Mouse (Mus musculus) intestine, embryonic 14.5 days (tissue): ENCODE results near the gene Rab11fip4. TPM values are rescaled to one million over a fixed set of nuclear protein-coding genes. Genes with fewer than 3 reads are reported as not detected.

Experiments
- ATAC-seq: fragments of 200-750 bp; cut with Nextera tagmentation; replicated peaks from 2 replicates; pipeline ENCODE4 v1.8.0; 2017; ENCODE audit warnings: low read depth, moderate number of reproducible peaks, moderate TSS enrichment, moderate library complexity; ENCODE audit not compliant: low FRiP score, low TSS enrichment
- DNase-seq: peaks from one replicate; pipeline ENCODE4 v3.0.0-alpha.2; 2018; ENCODE audit warnings: low spot score
- H3K27ac ChIP-seq: fragments of 300-500 bp; sonication (generic); 2 replicates; pipeline ENCODE4 v1.5.1; 2014; ENCODE audit warnings: low read depth, mild to moderate bottlenecking, control low read depth
- H3K27me3 ChIP-seq: fragments of 300-500 bp; sonication (generic); replicated peaks from 2 replicates; pipeline ENCODE4 v1.6.1; 2014; ENCODE audit warnings: low read length, control low read depth; ENCODE audit not compliant: control insufficient read depth, insufficient read depth
- H3K36me3 ChIP-seq: fragments of 300-500 bp; sonication (generic); 2 replicates; pipeline ENCODE4 v1.6.1; 2014; ENCODE audit warnings: low read length, control low read depth; ENCODE audit not compliant: control insufficient read depth, insufficient read depth
- H3K4me1 ChIP-seq: fragments of 300-500 bp; sonication (generic); replicated peaks from 2 replicates; pipeline ENCODE4 v1.6.1; 2014; ENCODE audit warnings: low read length, control low read depth, mixed read lengths; ENCODE audit not compliant: control insufficient read depth, insufficient read depth
- H3K4me2 ChIP-seq: fragments of 300-500 bp; sonication (generic); 2 replicates; pipeline ENCODE4 v1.6.1; 2014; ENCODE audit warnings: low read length
- H3K4me3 ChIP-seq: fragments of 300-500 bp; sonication (generic); 2 replicates; pipeline ENCODE4 v1.5.1; 2014; ENCODE audit warnings: low read depth, low read length, control low read depth, mixed read lengths
- H3K9ac ChIP-seq: fragments of 300-500 bp; sonication (generic); 2 replicates; pipeline ENCODE4 v1.6.1; 2014; ENCODE audit warnings: mild to moderate bottlenecking, low read length
- H3K9me3 ChIP-seq: fragments of 300-500 bp; sonication (generic); 2 replicates; pipeline ENCODE4 v1.6.1; 2016; ENCODE audit warnings: low read length, control low read depth; ENCODE audit not compliant: control insufficient read depth
- WGBS: fragments of 180-500 bp; shearing (Covaris S2); extraction: QIAGEN DNeasy Blood & Tissue Kit; methylation state at CpG from one replicate; pipeline ENCODE4 v1.1.7; 2014; 5-methylcytosine and 5-hydroxymethylcytosine counted together
- polyA plus RNA-seq: library from polyadenylated mRNA; unstranded; fragments of >200 nt; fragmentation: Nextera tagmentation; extraction: Ambion mirVana; gene quantifications from 2 replicates; pipeline ENCODE4 v1.2.1, GENCODE M21; 2014

Gene Rab11fip4
- polyA plus RNA-seq, 1 experiment from 2014 or later = 1.5 TPM

DNA sequence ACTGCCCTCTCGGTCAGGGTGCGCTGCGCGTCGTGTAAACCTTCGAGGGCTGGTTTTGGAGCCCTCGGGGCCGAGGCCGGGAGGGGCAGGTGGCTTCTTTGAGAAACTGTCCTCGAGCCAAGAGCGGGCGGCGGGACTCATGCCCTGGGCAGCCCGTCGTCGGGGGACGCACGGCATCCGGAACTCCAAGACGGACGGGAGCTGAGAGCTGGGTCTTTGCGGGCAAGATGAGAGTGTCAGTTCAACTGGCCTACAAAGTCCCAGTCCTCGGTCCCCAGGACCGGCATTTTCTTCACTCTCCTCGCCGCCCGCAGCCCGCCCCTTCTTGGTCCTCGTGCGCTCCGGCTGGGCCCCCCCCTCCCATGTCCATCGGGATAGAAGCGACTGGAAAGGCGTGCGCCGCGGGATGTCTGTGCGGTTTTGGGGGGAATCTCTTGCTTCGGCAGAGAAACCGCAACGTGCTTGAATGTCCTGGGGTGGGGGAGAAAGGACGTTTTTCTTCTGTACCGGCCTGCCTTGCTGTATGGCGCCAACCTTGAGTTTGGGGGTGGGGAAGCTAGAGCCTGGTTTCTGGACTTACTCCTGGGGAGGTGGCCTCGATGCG lies 120.9 kb downstream of the Rab11fip4 start:
- Histone ChIP-seq H3K4me2 (peak overlapping the region; percentile 99), H3K4me1 (peaks cover 37% of the 10 kb centered on the region), H3K27ac (no peak overlapping the region), H3K36me3 (no peaks in the 10 kb centered on the region), H3K9me3 (no peaks in the 10 kb centered on the region), H3K4me3 (peak overlapping the region; percentile 57), H3K9ac (peak overlapping the region; percentile 75), H3K27me3 (peaks cover 19% of the 10 kb centered on the region)
- WGBS = under 1% methylated on average over 40 of the region's 46 CpGs
- peak; percentile 81 for DNase-seq
- ATAC-seq = no peak

DNA sequence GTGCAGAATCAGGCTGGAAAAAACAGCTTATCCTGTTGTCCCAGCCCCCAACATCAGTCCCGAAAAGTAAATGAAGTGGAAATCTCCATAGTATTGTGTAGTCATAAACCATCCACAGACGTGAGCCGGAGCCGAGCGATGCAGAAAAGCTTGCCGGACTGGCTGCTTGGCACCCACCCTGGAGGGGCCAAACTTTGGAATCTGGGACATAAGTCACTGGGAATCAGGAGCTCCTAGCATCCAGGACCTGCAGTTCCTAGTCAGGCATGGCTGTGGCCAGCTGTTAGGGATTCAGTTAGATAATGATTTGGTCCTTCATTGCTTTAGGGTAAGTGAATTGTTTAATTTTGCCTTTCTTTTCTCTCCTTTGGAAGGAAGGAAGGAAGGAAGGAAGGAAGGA lies 122.2 kb downstream of the Rab11fip4 start:
- peaks cover 19% of the 10 kb centered on the region for H3K27me3 ChIP-seq
- H3K9me3 ChIP-seq = no peaks in the 10 kb centered on the region
- H3K4me3 ChIP-seq = peak overlapping the region; percentile 57
- no peak for DNase-seq
- ATAC-seq = no peak
- H3K27ac ChIP-seq = no peak overlapping the region
- H3K4me1 ChIP-seq = peaks cover 43% of the 10 kb centered on the region
- H3K36me3 ChIP-seq = no peaks in the 10 kb centered on the region
- H3K4me2 ChIP-seq = peak overlapping the region; percentile 99
- WGBS = 32% methylated on average over 6 of the region's 6 CpGs
- H3K9ac ChIP-seq = no peak overlapping the region

DNA sequence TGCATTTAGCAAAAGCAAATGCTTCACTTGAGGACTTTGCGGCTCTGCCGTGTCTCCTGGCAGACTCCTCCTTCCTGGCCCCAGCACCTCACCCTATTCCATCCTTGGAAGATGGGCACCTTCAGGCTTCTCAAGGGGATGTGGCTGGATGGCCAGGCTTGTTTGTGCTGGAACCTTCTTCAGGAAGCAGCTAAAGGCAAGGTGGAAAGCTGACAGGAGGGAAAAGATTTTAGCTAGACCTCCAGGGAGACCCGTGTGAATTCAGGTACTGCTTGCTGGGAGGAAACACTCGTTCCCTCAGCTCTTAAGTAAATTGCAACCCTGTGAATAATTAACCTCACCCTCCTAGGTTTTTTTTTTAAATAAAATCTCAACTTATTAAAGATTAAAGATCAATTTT lies 122.7 kb downstream of the Rab11fip4 start:
- H3K36me3 ChIP-seq = no peaks in the 10 kb centered on the region
- DNase-seq (no peak), ATAC-seq (no peak)
- H3K27ac ChIP-seq = no peak overlapping the region
- H3K4me1 ChIP-seq = peaks cover 43% of the 10 kb centered on the region
- WGBS = 47% methylated on average over 4 of the region's 4 CpGs
- no peak overlapping the region for H3K9ac ChIP-seq
- H3K27me3 ChIP-seq = peaks cover 19% of the 10 kb centered on the region
- peak overlapping the region; percentile 99 for H3K4me2 ChIP-seq
- H3K9me3 ChIP-seq = no peaks in the 10 kb centered on the region
- peak overlapping the region; percentile 57; the same call in 1 of the 2 replicates for H3K4me3 ChIP-seq

DNA sequence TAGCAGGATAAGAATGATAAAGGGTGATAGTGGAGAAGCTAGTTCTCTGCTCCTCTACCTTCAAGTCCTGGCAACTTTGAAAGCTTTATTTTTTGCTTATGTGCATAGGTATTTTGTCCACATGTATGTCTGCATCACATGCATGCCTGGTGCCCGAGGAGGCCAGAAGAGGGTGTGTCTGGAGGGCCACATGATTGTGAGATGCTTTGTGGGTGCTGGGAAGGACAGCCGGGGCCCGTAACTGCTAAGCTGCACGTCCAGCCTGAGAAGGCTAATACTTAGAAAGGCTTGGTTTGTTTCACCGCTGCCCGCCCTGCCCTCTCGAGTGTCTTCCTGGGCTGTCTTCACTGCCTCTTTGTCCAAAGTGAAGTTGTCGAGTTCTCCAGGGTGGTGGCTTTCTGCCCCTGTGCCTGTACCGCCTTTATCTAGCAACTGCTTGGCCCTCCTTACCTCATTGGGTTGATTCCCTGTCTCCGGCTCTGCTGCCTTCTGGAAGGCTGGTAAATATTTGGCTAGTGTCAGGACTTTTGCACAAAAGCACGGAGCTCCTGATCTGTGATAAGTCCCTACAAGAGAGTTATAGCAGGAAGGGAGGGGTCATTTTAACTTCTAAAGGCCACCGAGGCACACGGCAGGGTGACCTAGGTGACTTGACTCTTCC lies 123.2 kb downstream of the Rab11fip4 start:
- Histone ChIP-seq H3K36me3 (no peaks in the 10 kb centered on the region), H3K4me1 (peaks cover 43% of the 10 kb centered on the region), H3K27me3 (peaks cover 16% of the 10 kb centered on the region), H3K27ac (peak overlapping the region; percentile 43; the same call in 1 of the 2 replicates), H3K9me3 (no peaks in the 10 kb centered on the region), H3K4me3 (no peak overlapping the region), H3K4me2 (peak overlapping the region; percentile 99), H3K9ac (no peak overlapping the region)
- DNase-seq (no peak), ATAC-seq (no peak)
- 61% methylated on average over 13 of the region's 13 CpGs for WGBS

DNA sequence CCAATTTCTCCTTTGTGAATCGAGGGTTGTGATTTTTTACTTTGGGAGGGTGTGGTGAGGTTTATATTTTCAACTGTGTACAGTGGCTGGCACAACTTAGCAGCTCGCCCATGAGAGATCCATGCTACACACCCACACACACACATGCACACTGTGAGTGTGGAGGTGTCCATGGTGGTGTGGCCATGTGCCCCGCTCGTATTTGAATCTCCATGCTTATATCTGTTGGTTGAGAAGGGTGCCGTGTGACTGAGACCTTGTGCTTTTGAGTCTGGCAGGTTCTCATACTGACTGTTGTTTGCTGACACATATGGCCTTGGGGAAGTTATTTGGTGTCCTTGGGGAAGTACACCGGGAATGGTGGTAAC lies 123.7 kb downstream of the Rab11fip4 start:
- H3K36me3 ChIP-seq = no peaks in the 10 kb centered on the region
- WGBS = 75% methylated on average over 6 of the region's 6 CpGs
- H3K4me3 ChIP-seq = no peak overlapping the region
- peaks cover 11% of the 10 kb centered on the region for H3K27me3 ChIP-seq
- DNase-seq = no peak
- H3K9me3 ChIP-seq = no peaks in the 10 kb centered on the region
- H3K9ac ChIP-seq = no peak overlapping the region
- no peak overlapping the region; the same call in 1 of the 2 replicates for H3K27ac ChIP-seq
- ATAC-seq = no peak
- peaks cover 43% of the 10 kb centered on the region for H3K4me1 ChIP-seq
- H3K4me2 ChIP-seq = peak overlapping the region; percentile 99; the same call in 1 of the 2 replicates

DNA sequence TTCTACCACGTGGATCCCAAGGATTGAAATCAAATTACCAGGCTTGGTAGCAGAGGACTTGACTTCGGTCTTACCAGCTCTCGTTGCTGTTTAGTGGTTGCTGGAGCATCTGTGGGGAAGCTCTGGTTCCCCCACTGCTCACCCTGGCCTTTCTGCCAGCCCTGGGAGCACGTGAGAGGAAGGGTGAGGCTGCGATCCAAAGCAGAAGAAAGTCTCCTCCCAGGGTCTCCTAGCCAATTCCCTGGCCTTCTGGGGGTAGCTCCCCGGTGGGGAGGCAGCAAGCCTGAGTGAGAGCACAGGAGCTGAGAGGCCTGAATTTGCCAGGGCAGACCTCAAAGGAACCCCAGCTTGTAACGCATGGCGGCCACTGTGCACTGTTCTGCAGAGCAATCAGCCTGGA lies 124.3 kb downstream of the Rab11fip4 start:
- WGBS = 80% methylated on average over 8 of the region's 8 CpGs
- Histone ChIP-seq H3K36me3 (no peaks in the 10 kb centered on the region), H3K4me2 (no peak overlapping the region), H3K27me3 (peaks cover 5% of the 10 kb centered on the region), H3K27ac (no peak overlapping the region), H3K9me3 (no peaks in the 10 kb centered on the region), H3K4me1 (peaks cover 43% of the 10 kb centered on the region), H3K4me3 (no peak overlapping the region), H3K9ac (no peak overlapping the region)
- DNase-seq (no peak), ATAC-seq (no peak)

DNA sequence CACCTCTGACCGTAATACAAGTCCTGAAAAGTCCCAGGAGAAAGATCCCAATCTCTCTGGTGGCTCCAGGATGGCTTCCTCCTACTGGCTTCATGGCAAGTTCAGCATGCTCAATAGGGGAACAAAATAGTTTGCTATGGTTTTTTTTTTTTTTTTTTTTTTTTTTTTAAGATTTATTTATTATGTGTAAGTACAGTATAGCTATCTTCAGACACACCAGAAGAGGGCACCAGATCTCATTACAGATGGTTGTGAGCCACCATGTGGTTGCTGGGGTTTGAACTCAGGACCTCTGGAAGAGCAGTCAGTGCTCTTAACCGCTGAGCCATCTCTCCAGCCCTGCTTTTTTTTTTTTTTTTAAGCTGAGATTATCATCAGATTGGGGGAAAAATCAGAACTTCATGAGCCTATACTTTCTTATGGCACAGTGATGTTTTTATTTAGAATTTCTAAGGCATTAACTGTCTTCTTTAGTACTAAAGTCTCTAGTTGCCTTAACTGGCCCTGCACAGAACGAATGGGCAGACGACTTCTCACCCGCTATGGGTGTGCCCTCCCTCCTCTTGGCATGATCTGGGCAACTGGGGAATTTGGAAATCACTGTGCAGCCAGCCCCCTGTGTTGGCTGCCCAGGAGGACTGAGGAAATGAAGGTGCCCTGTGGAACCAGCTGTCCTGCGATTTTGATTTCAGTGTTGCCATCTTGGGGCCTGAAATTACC lies 124.9 kb downstream of the Rab11fip4 start:
- Histone ChIP-seq H3K4me1 (peaks cover 39% of the 10 kb centered on the region), H3K9ac (no peak overlapping the region), H3K27ac (no peak overlapping the region), H3K27me3 (0 out of 2 replicates have a peak, but pooled peaks cover 2% of the 10 kb centered on the region), H3K36me3 (no peaks in the 10 kb centered on the region), H3K4me3 (no peak overlapping the region), H3K9me3 (no peaks in the 10 kb centered on the region), H3K4me2 (no peak overlapping the region)
- 85% methylated on average over 6 of the region's 6 CpGs for WGBS
- DNase-seq = no peak
- no peak for ATAC-seq

DNA sequence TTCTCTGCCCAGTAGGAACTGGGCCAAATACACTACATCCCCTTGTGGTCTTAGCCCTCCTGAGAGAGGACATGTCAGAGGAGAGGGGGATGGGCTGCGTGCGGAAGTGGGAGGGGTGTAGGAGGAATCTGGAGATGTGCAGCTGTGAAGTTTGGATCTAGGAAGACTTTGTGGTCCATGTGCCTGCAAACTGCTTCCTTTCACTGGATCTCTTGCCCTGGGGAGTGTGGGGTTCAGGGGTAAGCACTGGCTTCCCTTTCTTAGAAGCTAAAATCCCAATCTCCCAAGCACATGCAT lies 125.4 kb downstream of the Rab11fip4 start:
- ATAC-seq (no peak), DNase-seq (no peak)
- H3K4me2 ChIP-seq = no peak overlapping the region
- H3K4me3 ChIP-seq = no peak overlapping the region
- 0 out of 2 replicates have a peak, but pooled peaks cover 2% of the 10 kb centered on the region for H3K27me3 ChIP-seq
- peaks cover 39% of the 10 kb centered on the region for H3K4me1 ChIP-seq
- no peak overlapping the region for H3K9ac ChIP-seq
- no peaks in the 10 kb centered on the region for H3K36me3 ChIP-seq
- H3K27ac ChIP-seq = no peak overlapping the region
- H3K9me3 ChIP-seq = no peaks in the 10 kb centered on the region
- WGBS = 65% methylated on average over 2 of the region's 2 CpGs
